Mouse (Mus musculus) limb, embryonic 13.5 days (tissue): ENCODE measurements at regions not wholly inside any gene's neighbourhood (a gene's known extent, or its start where the extent isn't known, plus 50 kb on each side); places are given as distances from the start of the nearest gene placed in this dataset.
A peak's percentile ranks its signal among the peaks of the same experiment; 100 is the strongest.

Experiments used
- ATAC-seq: fragments of 200-750 bp; cut with Nextera tagmentation; 2 replicates; pipeline ENCODE4 v1.8.0; 2017; ENCODE audit warnings: low read depth, moderate number of reproducible peaks, moderate TSS enrichment; ENCODE audit not compliant: low FRiP score
- H3K27ac ChIP-seq: fragments of 300-500 bp; sonication (generic); 2 replicates; pipeline ENCODE4 v1.5.1; 2015; ENCODE audit warnings: inconsistent platforms, mild to moderate bottlenecking, moderate library complexity
- H3K27me3 ChIP-seq: fragments of 300-500 bp; sonication (generic); 2 replicates; pipeline ENCODE4 v1.6.1; 2015; ENCODE audit warnings: mild to moderate bottlenecking, inconsistent platforms
- H3K36me3 ChIP-seq: fragments of 300-500 bp; sonication (generic); 2 replicates; pipeline ENCODE4 v1.6.1; 2015; ENCODE audit warnings: inconsistent platforms, mild to moderate bottlenecking, moderate library complexity
- H3K4me1 ChIP-seq: fragments of 300-500 bp; sonication (generic); 2 replicates; pipeline ENCODE4 v1.6.1; 2015; ENCODE audit warnings: inconsistent platforms
- H3K4me2 ChIP-seq: fragments of 300-500 bp; sonication (generic); replicated peaks from 2 replicates; pipeline ENCODE4 v1.6.1; 2015; ENCODE audit warnings: inconsistent platforms, mild to moderate bottlenecking, moderate library complexity
- H3K4me3 ChIP-seq: fragments of 300-500 bp; sonication (generic); 2 replicates; pipeline ENCODE4 v1.5.1; 2015; ENCODE audit warnings: moderate library complexity, mild to moderate bottlenecking, inconsistent platforms
- H3K9ac ChIP-seq: fragments of 300-500 bp; sonication (generic); 2 replicates; pipeline ENCODE4 v1.6.1; 2015; ENCODE audit warnings: mild to moderate bottlenecking, inconsistent platforms
- H3K9me3 ChIP-seq: fragments of 300-500 bp; sonication (generic); 2 replicates; pipeline ENCODE4 v1.6.1; 2016; ENCODE audit warnings: inconsistent platforms
- WGBS: fragments of 180-500 bp; shearing (Covaris S2); methylation state at CpG from one replicate; pipeline ENCODE4 v1.1.7; 2015; 5-methylcytosine and 5-hydroxymethylcytosine counted together

DNA sequence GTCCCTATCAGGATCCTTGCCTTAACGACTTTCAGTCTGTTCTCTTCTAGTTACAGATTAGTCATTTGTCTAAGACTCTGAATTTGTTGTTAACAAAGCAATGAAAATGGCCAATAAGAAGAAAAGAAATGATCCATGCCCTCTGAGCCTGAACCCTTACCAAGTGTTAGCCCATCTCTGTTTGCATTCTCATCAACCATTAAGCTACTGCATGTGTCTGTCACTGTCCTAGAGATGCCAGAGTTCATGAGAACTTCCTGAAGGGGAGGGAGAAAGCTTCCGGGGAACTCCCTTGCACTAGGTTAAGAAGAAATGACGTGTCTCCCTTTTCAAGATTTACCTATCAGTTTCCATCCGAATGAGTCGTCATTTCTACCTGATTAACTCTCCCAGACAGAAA lies 106.7 kb upstream of the Zfp462 start:
- no peaks in the 10 kb centered on the region for H3K27me3 ChIP-seq
- 41% methylated on average over 5 of the region's 5 CpGs for WGBS
- no peaks in the 10 kb centered on the region for H3K9me3 ChIP-seq
- no peaks in the 10 kb centered on the region for H3K36me3 ChIP-seq
- H3K4me3 ChIP-seq, result no peak overlapping the region
- no peak overlapping the region for H3K9ac ChIP-seq
- no peak overlapping the region for H3K4me2 ChIP-seq
- no peak for ATAC-seq
- H3K27ac ChIP-seq, result peak overlapping the region; percentile 56; the same call in 1 of the 2 replicates
- peaks cover 22% of the 10 kb centered on the region for H3K4me1 ChIP-seq

DNA sequence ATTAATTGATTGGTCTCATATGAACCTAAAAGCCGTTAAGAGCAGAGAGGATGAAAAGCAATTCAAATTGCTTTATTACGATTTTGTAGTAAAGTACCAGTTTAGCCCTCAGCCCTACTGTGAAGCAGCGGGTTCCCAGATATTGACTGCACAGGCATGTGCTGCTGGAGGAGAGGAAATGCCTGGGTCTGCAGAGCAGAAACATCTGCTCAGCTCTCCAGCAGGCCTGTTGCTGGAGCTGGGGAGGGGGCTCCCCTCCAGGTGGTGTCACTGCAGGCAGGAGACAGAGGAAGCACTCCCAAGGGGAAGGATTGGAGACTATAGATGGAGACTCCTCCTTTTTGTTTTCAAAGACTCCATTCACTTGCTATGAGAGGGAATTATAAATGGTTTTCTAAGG lies 106.1 kb upstream of the Zfp462 start:
- peaks cover 22% of the 10 kb centered on the region for H3K4me1 ChIP-seq
- H3K27me3 ChIP-seq, result no peaks in the 10 kb centered on the region
- H3K36me3 ChIP-seq, result no peaks in the 10 kb centered on the region
- peak; percentile 48; the same call in 1 of the 2 replicates for ATAC-seq
- peak overlapping the region; percentile 3; the same call in 1 of the 2 replicates for H3K4me2 ChIP-seq
- no peak overlapping the region for H3K4me3 ChIP-seq
- no peaks in the 10 kb centered on the region for H3K9me3 ChIP-seq
- no peak overlapping the region for H3K9ac ChIP-seq
- 0 out of 2 replicates have a peak overlapping the region, but pooled peaks have one; percentile 7 for H3K27ac ChIP-seq
- WGBS, result 8% methylated on average over 3 of the region's 3 CpGs

DNA sequence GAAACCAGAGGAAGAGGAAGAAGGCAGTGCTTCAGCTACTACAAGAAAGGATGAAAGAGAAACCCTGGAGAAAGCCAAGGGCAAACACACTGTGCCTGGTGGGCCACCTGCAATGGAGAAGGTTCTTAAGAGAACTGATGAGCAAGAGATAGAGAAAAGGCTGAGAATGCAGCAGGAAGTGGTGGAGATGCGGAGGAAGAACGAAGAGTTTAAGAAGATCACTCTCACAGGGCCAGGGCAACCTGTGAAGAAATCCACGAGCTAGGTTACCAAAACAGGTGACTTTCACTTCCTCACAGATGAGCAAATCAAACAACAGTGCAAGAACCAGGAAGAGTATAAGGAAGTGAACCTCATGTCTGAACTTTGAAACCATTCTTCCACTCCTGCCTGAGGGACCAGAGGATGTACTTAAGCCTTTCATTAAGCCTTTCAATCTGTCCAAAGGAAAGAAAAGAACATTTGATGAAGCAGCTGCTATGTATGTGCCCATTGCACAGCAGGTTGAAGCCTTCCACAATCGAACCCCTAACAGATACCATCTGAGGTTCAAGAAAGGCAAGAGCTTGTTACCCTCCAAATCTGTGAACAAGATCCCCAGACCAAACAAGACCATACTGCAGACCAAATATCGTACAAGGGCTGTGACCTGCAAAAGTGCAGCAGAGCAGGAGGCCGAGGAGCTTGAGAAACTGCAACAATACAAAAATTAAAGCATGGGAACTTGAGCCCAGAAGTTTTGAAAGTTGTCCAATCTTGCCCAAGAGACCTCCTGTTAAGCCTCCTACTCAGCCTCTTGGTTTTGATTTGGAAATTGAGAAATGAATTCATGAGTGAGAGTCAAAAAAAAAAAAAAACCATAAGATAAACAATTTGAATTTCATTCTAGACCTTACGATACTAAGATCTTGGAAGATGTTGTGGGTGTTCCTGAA lies 91.6 kb upstream of the Zfp462 start:
- no peak for ATAC-seq
- no peaks in the 10 kb centered on the region for H3K27me3 ChIP-seq
- H3K4me3 ChIP-seq, result no peak overlapping the region
- H3K36me3 ChIP-seq, result no peaks in the 10 kb centered on the region
- H3K27ac ChIP-seq, result no peak overlapping the region
- WGBS, result 83% methylated on average over 7 of the region's 7 CpGs
- H3K4me2 ChIP-seq, result no peak overlapping the region
- H3K9ac ChIP-seq, result no peak overlapping the region
- 0 out of 2 replicates have a peak, but pooled peaks cover 3% of the 10 kb centered on the region for H3K9me3 ChIP-seq
- H3K4me1 ChIP-seq, result no peaks in the 10 kb centered on the region

DNA sequence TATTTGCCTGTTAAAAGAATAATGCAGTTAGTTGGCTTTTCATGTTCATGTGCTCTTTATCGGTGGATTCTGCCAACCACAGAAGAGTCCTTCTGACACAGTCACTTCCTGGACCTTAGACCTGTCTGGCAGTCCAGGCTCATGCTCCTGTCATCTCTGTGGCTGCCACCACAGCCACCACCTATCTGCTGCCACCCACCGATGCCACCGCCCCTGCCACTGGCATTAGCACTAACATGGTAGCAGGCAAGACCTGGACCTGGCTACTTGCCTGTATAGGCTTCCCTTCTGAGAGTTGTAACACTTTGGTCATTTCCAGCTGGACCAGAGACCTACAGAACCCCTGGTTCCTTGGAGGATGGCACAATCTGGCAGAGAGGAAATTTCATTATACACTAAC lies 86.2 kb upstream of the Zfp462 start:
- no peak overlapping the region for H3K4me3 ChIP-seq
- WGBS, result 94% methylated on average over 3 of the region's 3 CpGs

DNA sequence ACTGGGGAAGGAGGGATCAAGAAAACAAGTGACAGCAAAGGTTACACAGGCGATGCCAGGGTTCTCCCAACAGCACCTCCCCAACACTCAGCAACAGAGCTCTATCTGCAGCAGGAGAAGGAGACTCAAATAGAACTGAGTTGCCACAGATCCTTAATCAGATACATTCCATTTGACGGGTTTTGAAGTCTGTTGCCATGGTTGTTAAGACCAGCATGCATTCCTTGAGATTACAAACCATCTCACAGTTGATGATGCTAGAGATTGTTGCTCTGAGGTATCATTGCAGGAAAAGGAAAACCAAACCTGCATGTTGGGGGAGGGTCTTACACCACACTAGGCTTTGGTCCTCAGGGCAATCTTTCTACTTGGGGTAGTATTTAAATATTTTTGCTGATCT lies 78.8 kb upstream of the Zfp462 start:
- ATAC-seq, result no peak
- 66% methylated on average over 2 of the region's 2 CpGs for WGBS
- Histone ChIP-seq H3K4me2 (no peak overlapping the region), H3K4me1 (no peaks in the 10 kb centered on the region), H3K36me3 (no peaks in the 10 kb centered on the region), H3K27me3 (no peaks in the 10 kb centered on the region), H3K9me3 (no peaks in the 10 kb centered on the region), H3K4me3 (no peak overlapping the region), H3K9ac (no peak overlapping the region), H3K27ac (no peak overlapping the region)

More for the DNA sequence above, 86.2 kb upstream of the Zfp462 start:
- ATAC-seq, result no peak
- Histone ChIP-seq H3K4me1 (no peaks in the 10 kb centered on the region), H3K4me2 (no peak overlapping the region), H3K36me3 (no peaks in the 10 kb centered on the region), H3K9ac (no peak overlapping the region), H3K27ac (no peak overlapping the region), H3K9me3 (0 out of 2 replicates have a peak, but pooled peaks cover 3% of the 10 kb centered on the region), H3K27me3 (no peaks in the 10 kb centered on the region)

DNA sequence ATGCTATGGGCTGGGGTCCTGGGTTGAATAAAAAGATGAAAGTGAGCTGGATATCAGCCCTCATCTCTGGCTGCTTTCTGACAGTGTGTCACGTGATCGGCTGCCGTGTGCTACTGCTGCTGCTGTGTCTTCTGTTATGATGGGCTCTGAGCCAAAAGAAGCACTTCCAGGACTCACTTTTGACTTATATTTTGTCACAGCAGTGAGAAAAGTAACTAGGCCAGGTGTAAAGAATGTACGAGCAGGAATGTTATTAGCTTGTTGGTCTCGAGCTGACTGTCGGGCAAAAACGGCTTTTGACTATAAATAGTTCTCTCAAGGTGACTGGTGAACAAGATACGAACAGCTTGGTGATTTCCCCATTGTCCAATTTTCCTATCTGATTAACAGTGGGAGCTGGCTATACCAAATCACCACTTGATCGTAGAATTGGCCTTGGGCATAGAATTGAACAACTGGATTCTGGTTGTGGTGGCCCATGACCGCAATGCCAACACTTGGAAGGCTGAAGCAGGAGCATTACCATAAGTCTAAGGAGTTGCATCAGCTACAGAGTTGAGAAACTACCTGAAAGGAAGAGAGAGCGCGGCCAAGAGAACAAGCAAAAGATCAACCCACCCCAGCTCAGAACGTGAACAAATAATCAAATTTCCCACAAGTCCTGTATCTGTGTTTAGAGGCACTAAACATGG lies 70.6 kb upstream of the Zfp462 start:
- Histone ChIP-seq H3K9ac (no peak overlapping the region), H3K9me3 (no peaks in the 10 kb centered on the region), H3K36me3 (no peaks in the 10 kb centered on the region), H3K27ac (no peak overlapping the region), H3K27me3 (no peaks in the 10 kb centered on the region), H3K4me3 (no peak overlapping the region), H3K4me2 (no peak overlapping the region), H3K4me1 (no peaks in the 10 kb centered on the region)
- ATAC-seq, result no peak
- WGBS, result 88% methylated on average over 13 of the region's 13 CpGs

DNA sequence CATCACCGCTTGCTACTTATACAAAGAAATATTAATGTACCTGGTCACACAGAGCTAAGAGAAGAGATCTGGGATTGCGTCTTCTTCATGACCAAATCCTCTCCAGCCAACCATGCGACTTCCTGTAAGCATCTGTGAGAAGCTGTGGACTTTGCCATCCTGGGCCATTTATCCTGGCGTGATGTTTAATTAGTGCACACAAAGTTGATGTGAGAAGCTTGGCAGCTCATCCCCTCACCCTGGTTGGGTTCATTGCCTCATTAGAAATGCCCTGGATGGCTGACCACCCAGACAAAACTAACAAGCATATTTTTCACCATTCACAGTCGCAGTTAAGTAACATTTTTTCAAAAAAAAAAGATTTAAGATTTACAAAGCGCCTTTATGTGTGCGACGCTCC lies 69.3 kb upstream of the Zfp462 start:
- no peak overlapping the region for H3K9ac ChIP-seq
- WGBS, result 88% methylated on average over 8 of the region's 8 CpGs
- no peaks in the 10 kb centered on the region for H3K9me3 ChIP-seq
- ATAC-seq, result no peak
- H3K27me3 ChIP-seq, result no peaks in the 10 kb centered on the region
- no peaks in the 10 kb centered on the region for H3K36me3 ChIP-seq
- H3K4me1 ChIP-seq, result no peaks in the 10 kb centered on the region
- H3K4me2 ChIP-seq, result no peak overlapping the region
- H3K4me3 ChIP-seq, result no peak overlapping the region
- no peak overlapping the region for H3K27ac ChIP-seq

DNA sequence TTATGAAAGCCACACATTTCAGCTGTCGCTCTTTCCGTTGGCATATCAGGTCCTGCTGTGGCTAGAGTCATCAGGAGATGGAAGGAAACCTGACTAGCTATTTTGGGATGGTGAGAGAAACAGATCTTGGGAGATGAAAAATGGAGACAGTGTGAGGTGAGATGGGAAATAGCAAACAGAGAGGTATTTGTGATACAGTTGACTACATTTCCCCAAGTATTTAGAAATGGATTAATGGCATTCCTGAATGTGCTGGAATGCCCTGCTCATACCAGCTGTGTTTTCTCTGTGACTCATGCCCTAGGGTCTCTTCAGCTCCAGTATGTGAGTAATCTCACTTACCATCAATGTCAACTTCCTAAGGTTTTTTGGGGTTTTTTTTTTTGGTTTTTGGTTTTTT lies 67.5 kb upstream of the Zfp462 start:
- Histone ChIP-seq H3K27me3 (no peaks in the 10 kb centered on the region), H3K9me3 (no peaks in the 10 kb centered on the region), H3K4me1 (no peaks in the 10 kb centered on the region), H3K36me3 (no peaks in the 10 kb centered on the region), H3K4me2 (no peak overlapping the region), H3K9ac (no peak overlapping the region), H3K27ac (no peak overlapping the region), H3K4me3 (no peak overlapping the region)
- no peak for ATAC-seq
- 75% methylated on average over 2 of the region's 2 CpGs for WGBS

DNA sequence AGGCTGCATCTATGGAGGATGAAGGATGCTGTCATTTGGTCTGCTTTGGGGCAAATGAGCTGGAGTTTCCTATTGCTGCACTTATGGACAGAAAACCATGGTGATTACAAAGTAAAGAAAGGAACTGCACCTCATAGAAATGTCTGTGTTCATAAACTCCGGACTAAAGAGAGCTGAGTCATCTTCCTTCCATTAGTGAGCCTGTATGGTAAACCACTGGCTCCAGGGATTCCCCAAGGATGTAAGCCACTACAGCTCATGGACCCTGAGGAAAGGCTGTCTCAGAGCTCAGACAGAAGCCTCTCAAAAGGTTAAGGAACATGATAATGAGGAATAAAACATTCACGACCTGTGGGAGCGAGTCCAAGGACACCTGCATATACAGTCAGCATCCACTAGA lies 66.3 kb upstream of the Zfp462 start:
- Histone ChIP-seq H3K36me3 (no peaks in the 10 kb centered on the region), H3K9ac (no peak overlapping the region), H3K4me1 (no peaks in the 10 kb centered on the region), H3K27ac (no peak overlapping the region), H3K27me3 (no peaks in the 10 kb centered on the region), H3K9me3 (no peaks in the 10 kb centered on the region), H3K4me3 (no peak overlapping the region), H3K4me2 (no peak overlapping the region)
- no peak for ATAC-seq
- 82% methylated on average over 3 of the region's 3 CpGs for WGBS

DNA sequence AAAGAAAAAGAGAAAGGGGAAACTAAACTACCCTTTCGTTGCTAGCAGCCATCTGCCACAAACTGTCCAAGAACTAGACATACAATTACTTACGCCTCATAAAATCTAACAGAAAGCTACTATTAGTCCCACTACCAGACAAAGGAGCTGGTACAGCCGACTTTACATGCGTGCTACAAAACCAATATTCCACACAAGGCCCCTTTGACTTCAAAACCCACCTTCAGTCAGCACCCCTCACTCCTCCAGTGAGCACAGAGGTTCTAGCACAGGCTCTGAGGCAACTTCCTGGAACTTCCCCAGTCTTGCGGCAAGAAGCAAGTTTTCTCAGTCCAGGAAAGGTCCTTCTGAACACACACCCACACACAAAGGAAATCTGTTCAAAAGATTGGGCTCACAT lies 51.6 kb upstream of the Zfp462 start:
- Histone ChIP-seq H3K9ac (no peak overlapping the region), H3K9me3 (no peaks in the 10 kb centered on the region), H3K4me1 (no peaks in the 10 kb centered on the region), H3K27ac (0 out of 2 replicates have a peak overlapping the region, but pooled peaks have one; percentile 2), H3K4me3 (no peak overlapping the region), H3K36me3 (no peaks in the 10 kb centered on the region), H3K27me3 (no peaks in the 10 kb centered on the region), H3K4me2 (no peak overlapping the region)
- 47% methylated on average over 5 of the region's 5 CpGs for WGBS
- ATAC-seq, result no peak
